Mouse (Mus musculus) thymus, postnatal 36 days (tissue): Measurements from ENCODE around the gene Gm853.
"Not testable (repeated sequence)": the region's sequence is repeated elsewhere in the genome, so short reads cannot be mapped to it uniquely, and the experiment has no call there.

ENCODE experiments used
- DNase-seq, 2 experiments: peaks; one replicate each; pipeline ENCODE4 v3.0.0; 2022; ENCODE audit warnings: mixed read lengths in 2 of 2

Gm853 gene

DNA sequence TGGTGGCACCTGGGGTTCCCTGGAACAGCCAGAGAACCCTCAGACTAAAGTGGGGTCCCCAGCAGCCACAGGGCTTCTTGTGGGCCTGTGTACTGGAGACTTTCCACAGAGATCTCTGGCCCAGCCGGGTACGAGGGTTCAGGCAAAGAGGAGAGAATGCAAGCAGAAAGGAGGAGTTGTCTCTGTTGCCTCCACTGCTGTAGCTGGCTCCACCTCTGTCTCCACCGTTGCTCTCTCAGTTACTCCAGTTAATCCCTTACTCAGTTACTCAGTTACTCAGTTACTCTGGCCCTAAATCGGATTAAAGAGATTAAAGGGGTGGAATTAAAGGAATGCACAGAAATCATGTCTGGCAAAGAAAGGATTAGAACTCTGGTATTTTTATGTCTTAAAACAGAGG is at the start of gene Gm853:
Gm853 (minus strand) TSS at position 223 of the 400 bp plus-strand sequence.
- DNase-seq, result no peak

DNA sequence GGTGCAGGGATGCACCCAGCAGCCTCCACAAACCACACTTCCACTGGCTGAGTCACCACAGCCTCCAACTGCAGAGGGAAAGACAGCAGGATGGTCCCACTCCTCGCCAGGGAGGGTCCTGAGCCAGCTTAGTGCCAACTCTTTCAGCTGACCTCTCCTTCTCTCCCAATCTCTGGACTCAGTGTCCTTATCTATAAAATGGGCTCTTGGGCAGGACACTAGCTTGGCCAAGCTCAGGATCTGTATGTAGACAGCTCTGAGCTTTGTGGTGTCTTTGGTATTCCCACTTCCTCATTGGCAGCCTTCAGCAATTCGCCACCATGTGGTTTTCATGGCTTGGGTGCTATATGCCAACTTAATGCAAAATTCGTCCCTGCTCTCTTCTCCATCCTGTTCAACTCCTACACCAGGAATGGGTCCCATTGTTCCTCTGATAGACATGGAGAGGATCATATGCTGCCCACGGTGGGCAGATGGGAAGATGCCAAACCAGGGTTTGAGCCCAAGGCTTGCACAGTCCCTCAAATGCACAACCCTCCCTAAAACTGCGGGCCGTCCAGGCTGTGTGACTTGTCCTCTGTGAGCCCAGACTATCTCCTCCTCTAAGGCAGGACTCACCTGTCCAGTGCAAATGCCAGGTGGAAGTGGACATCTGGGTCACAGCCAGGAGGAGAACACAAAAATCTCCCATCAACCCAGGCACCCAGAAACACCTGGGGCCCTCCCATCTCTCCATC is 48.6 kb upstream of the Gm853 start:
- DNase-seq, result no peak

DNA sequence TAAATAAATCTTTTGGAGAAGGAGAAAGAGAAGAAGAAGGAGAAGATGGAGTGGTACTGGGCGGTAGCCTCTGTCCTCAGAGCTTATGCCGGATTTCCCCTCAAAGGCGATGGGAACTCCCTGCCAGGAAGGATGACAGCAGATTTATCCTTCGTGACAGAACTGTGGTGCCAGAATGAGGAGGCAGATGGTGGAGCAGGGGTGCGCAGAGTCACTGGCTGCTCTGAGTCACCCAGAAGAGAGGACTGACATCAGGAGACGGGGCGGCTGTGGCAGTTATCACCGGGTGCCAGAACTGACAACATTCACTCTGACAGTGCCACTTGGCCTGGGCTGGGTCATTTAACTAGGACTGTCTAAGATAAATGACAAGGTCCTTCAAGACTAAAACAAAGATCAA is 47.9 kb upstream of the Gm853 start:
- no peak for DNase-seq

DNA sequence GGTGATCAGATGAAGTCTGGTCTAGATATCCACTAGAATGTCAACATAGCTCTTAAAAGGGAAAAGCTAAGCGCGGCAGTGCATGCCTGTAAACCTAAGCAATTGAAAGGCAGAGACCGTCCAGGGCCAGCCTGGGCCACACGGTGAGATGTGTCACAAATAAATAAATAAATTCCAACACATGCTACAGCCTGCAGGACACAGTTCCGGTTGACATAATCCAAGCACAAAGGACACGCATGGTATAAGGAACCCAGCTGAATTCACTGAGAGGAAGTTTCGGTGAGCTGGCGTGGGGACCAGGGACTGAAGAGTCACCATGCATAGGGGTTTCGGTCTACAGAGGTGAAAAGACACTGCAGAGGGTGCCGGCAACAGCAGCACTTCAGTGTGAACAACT is 46.5 kb upstream of the Gm853 start:
- no peak for DNase-seq

DNA sequence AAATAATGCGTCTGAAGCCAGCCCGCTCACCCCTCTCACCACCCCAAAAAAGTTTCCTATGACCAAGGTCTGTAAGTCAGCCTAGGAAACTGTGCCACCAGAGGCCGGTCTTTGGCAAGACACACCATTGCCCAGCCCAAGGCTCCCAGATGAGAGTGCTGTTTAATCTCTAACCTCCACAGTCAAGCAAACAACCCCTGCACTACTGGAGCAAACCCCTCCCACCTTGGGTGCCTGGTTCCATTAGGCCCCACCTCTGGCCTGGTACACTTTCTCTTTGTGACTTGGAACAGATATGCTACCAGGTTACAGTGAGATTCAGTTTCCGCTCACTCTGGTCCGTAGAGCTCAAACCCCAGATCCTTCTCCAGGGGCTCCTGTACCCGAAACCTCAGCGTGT is 44.9 kb upstream of the Gm853 start:
- no peak for DNase-seq

DNA sequence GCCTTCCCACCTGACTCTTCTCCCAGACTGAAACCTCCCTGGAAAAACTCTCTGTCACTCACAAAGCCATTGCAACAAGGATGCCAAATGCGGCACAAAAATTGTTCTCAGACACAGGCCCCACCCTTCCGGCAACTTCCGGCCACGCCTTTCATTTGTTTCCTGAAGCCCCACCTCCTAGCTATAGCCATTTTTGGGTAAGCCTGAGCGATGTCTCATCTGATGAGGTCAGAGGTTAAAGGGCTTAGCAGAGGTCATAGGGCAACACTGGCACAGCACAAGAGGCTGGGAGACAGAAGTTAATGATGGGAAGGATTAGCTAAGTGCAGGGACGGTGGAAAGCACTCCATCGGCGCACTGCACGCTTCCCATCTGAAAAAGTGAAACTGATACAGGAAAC is 44.4 kb upstream of the Gm853 start:
- no peak for DNase-seq

DNA sequence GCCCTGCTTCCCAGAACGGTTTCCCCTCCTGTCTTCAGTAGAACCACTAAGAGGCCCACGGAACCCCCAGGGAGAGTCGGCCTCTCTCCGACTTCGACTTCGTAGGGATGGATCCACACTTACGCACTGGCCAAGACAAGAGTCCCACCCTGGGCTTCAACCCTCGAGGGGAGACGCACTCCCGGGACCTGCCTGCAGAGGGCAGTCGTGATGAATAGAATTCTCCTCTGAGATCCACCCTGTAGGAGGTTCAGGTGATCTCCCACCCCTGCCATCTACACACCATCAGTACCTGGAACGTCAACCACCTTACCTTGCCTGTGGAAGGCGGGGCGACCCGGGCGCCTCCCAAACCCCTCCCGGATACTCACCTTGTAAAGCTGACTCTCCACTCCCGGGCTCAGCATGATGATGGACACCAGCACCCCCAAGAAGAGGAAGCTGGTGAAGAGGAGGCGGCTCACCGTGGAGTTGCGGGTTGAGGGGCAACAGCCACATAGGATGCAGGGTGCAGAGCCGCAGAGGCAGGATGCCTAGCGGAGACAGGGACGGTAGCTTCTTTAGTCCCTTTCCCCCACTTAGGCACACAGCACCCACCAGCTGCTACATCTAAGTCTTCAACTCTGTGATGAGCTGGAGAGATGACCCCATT is 42.6 kb upstream of the Gm853 start:
- peak; percentile 51 for DNase-seq

DNA sequence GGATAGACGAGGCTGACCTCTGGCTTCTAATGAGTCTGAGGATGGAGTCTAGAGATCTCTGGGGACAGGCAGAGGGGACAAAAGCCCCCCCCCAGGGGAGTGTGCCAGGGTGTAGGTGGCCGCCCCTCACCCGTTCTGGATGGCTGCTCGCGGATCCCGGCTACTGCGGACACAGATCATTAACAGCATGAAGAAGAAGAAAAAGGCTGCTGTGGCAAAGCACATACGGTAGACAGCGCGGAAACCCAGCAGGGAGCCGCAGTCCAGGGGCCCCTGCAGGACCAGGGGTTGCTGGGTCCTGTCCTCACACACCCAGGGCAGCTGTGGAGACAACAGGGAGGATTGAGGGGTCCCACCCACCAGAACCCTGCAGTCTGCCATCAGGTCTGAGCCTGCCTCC is 41.9 kb upstream of the Gm853 start:
- no peak for DNase-seq

DNA sequence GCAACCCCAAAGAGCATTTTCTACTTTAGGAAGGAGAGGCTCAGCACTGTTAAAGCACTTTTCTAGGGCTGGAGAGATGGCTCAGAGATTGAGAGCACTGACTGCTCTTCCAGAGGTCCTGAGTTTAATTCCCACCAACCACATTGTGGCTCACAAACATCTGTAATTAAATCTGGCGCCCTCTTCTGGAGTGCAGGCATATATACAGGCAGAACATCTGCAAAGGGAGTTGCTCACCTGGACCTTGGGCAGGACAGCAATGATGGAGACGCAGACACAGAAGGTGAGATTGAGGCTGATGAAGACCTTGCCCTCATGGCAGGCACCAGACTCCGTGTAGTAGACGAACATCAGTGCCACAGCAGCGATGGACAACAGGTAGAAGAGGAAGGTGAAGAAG is 38.2 kb upstream of the Gm853 start:
- no peak for DNase-seq

DNA sequence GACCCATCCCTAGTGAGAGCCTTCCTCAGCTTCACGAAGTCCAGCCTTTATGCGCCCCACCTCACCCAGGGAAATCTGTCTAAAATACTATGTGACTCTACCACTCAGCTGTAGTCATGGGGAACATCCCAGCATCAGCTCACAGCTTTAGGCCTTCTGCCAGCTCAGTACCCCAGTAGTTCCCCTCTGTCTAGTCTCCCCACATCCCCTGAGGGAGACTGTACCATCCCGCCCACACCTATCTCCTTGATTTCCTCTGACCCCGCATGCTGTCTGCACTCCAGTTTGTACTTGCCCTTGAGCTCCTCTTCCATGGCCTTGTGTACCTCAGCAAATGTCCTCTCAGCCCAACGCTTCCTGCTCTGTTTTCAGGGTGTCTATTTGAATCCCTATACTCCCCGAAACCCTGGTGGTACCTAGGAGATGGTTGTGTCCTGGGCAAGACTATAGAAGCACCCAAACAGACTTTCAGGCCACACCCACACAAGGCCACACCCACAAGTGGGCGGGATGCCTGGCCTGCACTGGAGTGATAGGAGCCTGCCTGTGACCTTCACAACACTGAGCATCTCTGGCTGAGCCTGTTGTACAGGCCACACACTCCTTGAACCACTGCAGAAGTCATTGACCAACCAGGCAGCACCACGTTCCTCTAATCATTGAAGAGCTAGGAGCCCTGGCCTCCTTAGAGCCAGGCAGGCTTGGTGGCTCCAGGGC is 30.4 kb upstream of the Gm853 start:
- DNase-seq, result peak in 1 of 2 experiments; percentile 14

DNA sequence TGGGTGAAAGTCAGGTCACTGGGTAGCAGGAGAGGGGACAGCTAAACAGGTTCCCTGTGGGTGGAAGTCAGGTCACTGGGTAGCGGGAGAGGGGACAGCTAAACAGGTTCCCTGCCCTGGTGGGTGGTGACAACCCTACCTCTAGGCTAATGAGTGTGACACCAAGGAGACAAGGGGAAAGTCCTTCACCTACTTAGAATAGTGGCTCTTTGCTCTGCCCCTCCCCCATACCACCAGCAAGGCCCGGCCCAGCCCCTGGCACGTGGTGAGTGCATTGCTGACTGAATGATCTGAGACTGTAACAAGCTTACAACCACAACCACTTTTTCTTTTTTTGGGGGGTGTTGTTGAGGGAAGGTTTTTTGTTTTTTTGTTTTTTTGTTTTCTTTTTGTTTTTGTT is 29.6 kb upstream of the Gm853 start:
- DNase-seq, result no peak

DNA sequence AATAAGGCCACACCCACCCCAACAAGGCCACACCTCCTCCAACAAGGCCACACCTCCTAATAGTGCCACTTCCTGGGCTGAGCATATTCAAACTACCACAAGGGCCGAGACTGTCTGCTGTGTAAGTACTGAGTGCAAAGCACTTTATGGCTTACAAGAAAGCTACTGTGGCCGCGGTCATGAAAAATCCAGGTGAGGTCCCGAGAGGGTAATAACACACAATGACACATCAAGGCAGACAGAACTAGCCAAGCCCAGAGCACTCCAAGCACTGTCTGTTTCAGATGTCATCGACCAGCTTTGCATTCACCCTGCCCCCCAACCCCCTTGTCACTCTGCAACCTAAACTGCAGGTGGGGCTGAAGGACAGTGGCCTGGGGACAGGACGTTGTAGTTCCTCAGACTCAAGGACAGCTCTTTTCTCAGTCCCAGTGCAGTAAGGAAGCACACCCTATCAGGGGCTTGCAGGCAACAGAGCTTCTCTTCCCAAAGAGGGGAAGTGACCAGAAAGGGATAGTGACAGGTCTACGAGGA is 29.0 kb upstream of the Gm853 start:
- DNase-seq, result no peak

DNA sequence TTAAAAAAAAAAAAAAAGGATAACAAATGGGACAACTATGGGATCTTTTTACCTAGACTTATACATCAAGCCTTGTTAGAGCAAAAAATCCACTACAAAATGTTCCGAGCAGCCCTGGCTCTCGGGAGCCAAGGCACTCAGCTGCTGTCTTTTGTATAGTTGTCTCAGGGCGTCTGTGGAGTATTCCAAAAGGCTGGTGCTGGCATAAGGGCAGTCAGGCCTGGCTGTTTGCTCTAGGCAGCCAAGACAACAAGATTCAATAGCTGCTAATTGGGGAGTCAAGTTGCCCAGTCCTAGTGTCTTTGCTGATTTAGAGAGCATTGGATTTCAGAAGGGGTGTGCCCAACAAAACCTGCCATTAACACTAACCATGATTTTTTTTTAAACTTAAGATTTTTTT is 26.4 kb upstream of the Gm853 start:
- no peak for DNase-seq

DNA sequence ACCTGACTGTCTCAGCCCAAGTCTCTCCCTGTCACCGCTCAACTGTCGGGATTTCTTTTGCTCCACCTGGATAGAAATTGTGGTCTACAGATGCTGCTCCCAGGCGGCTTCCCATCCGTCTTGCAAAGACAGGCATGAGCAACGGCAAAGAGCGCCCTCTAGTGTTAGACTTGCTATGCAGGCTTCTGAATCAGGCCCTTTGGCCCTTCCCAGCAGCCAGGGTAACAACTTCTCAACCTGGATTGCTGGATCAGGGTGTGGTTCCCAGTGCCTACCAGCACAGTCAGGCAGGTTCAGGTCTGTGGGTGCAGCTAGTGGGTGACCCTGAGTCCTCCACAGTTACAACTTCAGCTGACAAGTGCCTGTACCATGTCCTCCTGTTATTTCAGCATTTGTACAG is 23.9 kb upstream of the Gm853 start:
- peak; percentile 27 to 31 for DNase-seq

DNA sequence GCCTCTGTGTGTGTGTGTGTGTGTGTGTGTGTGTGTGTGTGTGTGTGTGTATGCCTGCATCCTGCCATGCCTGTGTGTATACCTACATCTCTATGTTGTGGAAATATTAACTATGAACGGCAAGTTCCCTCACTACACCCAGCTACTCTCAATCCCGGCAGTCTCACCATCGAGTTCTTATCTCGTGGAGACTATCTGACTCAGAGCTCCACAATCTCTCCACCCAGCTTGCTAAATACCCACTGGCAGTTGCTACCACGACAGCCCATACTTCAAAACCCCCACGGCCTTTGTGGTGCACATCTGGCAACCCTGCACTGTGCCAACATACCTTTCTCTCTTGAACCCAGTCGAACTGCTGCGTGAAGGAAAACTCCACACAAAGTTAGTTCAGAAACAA is 22.5 kb upstream of the Gm853 start:
- DNase-seq, result no peak

DNA sequence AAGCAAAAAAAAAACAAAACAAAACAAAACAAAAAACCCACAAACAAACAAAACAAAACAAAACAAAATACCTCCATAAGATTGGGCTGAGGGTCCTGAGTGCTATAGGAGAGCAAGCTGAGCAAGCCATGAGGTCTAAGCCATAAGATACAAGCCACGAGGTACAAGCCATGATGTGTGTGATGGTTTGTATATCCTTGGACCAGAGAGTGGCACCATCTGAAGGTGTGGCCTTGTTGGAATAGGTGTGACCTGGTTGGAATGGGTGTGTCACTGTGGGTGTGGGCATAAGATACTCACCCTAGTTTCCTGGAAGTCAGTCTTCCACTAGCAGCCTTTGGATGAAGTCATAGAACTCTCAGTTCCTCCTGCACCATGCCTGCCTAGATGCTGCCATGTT is 21.4 kb upstream of the Gm853 start:
- DNase-seq, result not testable (repeated sequence)

DNA sequence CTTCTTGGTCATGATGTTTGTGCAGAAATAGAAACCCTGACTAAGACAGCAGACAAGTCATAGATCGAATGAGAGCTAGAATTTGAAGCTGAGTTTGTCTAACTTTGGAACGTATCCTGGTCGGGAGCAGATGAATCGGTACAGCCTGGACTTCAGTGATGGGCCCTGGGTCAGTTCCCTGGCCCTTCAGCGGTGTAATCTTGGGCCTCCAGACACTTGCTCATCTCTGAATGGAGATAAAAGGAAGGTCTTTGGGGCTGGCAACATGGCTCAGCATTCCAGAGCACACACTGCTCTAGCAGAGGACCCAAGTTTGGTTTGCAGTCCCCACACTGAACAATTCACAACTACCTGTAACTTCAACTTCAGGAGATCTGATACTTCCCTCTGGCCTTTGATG is 20.8 kb upstream of the Gm853 start:
- no peak for DNase-seq

DNA sequence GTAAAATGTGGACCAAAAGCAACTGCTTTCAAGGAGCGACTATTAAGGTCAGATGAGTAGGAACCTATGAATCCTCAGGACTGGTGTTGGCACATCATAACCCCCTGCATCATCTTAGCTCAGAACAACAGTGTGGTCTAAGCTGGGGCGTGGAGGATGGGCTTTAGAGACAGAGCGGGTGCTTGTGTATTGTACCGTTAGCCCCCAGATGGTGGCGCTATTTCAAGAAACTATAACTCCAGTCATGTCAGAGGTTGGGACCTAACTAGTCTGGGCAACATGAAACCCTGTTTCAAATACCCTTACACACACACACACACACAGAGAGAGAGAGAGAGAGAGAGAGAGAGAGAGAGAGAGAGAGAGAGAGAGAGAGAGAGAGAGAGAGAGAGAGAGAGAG is 18.5 kb upstream of the Gm853 start:
- no peak for DNase-seq

DNA sequence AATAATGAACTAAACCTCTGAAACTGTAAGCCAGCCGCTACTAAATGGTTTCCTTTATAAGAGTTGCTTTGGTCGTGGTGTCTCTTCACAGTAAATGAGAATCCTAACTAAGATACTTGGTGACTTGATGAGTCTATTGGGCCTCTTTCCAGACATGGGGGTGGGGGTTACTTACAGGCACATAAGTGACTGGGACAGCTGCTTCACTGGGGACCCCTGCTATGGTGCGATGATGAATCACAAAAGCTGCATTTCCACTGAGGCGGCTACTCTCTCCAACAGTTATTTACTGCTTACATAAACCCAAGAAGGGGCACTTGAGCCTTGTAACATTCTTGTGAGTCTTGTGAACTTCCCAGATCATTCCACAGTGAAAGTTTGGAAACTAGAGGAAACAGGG is 15.4 kb upstream of the Gm853 start:
- DNase-seq, result no peak

DNA sequence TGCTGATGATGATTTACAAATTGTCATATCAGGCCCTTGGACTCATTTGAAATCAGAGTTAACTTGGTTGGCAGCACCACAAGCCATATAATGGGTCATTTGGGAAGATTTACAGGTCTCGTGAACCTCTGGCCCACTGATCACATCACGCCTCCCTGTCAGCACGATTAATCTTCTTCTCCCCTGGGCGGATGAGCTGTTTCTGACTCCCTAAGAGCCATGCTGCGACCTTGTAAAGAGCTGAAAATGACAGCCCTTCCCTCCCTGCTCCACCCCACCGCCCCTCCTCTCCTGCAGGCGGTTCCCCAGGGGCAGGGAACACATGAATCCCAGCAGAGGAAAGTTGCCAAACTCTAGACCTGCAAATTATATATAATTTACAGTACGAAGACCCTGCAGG is 14.2 kb upstream of the Gm853 start:
- DNase-seq, result no peak

DNA sequence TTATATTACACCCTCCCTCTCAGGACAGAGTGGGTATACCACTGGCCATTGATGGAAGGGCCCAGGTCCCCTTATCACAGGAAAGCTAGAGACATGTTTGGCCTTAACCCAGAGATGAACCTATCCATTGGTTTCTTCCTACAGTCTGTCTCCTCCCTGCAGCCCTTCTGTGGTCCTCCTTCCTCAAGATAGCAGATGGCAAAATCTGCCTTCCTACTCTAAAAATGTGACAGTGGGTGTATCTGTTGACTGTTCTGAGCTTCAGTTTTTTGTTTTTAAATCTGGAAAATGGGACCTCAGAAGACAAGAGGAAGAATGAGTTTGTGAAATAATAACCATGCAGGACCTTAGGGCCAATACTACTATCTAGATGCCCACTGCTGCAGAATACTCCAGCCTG is 1.9 kb upstream of the Gm853 start:
- DNase-seq, result no peak

DNA sequence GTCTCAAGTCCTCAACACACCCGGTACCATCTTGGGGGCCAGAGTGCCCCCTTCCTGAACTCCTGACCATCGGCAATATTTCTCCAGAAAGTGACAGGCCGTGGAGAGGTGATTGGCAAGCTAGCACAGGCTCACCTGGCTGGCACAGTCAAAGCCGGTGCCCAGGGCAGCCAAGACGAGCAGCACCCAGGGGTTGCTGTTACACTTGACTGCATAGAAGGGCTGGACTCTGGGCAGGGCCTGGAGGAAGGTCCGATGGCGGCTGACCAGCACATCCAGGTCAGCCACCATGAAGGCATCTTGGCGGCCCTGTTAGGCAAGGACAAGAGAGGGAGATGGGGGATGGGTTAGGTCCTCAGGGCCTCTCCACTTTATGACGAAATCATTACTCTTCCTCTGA is 2.0 kb downstream of the Gm853 start:
- no peak for DNase-seq

DNA sequence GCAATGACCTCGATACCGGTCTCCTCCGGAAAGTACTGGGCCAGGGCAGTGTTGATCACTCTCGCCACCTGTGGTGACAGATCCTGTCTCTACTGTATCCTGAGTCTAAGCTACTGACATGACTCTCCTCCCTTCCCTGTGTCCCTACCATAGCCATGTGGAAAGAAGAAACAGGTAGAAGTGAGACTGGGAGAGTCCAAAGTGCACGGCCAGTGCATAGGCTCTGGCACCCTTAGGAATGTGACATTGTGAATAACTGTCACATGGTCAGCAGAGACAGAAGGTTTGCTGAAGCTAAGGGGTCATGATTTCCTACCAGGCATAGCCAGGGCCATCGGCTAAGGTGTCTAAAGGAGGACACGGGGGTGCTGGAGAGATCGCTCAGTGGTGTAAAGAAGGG is 6.8 kb downstream of the Gm853 start:
- no peak for DNase-seq

DNA sequence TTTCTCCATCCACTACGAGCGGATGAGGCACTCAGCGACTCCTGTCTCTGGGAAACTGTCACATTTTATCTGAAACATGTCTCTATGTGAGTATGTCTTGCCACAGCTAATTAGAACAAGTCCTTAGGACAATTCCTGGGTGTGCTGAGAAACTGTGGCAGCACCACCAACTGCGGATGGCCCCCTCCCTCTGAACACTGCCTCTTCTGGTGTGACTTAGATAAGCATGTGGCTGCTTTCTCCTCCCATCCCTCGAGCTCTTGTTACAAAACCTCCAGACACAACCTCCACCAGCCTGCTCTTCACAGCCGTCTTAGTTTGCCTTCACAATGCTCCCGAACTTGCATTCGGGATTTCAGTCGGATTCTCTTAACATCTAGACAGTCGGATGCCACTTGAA is 8.3 kb downstream of the Gm853 start:
- DNase-seq, result no peak
